Mouse (Mus musculus) kidney, adult 9 months (tissue): Measurements from ENCODE around the gene Gucd1.
"Not testable (repeated sequence)": the region's sequence is repeated elsewhere in the genome, so short reads cannot be mapped to it uniquely, and the experiment has no call there.

Experiments used
- DNase-seq: peaks from one replicate; pipeline ENCODE4 v3.0.0; 2022

Gucd1 gene

GRCm38 (mm10) chr10:75355341-75355740, 162.4 kb downstream of the Gucd1 start:
- DNase-seq = no peak

- DNase-seq = not testable (repeated sequence)
Measured at GRCm38 (mm10) chr10:75353838-75354241, 163.9 kb downstream of the Gucd1 start.

DNA sequence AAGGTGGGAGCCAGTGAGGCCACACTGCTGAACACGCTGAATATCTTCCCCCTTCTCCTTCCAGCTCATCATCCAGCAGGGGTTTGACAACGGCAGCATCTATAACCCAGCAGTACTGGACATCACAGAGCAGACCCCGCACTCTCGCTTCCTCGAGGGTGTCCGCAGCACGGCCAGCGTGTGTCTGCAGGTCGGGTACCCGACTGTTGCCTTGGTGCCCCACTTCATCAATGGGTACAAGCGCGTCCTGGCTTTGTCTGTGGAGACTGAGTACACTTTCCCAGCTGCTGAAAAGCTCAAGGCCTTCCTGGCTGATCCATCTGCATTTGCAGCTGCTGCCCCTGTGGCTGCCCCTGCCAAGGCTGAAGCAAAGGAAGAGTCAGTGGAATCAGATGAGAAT, 165.2 kb downstream of the Gucd1 start:
- no peak for DNase-seq

GRCm38 (mm10) chr10:75350564-75350963, 167.2 kb downstream of the Gucd1 start:
- no peak for DNase-seq

GRCm38 (mm10) chr10:75345265-75345664, 172.5 kb downstream of the Gucd1 start:
- DNase-seq = no peak

DNA sequence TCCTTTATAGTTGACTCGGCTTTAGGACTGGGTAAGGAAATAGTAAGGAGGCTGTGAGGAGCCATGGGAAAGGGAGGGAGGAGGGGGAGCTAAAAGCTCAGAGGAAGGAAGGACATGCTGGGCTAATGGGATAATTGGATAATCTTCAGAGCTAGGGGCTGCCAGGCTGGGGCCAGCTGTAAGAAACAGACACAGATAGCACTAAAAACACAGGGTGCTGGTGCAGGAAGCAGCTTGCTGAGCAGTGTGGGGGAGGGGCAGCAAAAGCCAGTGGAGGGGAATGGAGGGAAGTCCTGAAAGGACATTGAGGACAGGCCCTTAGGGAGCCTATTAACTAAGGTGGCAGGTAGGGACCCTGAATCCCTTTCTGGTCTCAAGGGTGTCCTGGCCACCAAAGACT, 173.2 kb downstream of the Gucd1 start:
- DNase-seq = not testable (repeated sequence)

- no peak for DNase-seq
Measured at GRCm38 (mm10) chr10:75341936-75342335, 175.8 kb downstream of the Gucd1 start.

GRCm38 (mm10) chr10:75339377-75339776, 178.4 kb downstream of the Gucd1 start:
- DNase-seq = no peak

DNA sequence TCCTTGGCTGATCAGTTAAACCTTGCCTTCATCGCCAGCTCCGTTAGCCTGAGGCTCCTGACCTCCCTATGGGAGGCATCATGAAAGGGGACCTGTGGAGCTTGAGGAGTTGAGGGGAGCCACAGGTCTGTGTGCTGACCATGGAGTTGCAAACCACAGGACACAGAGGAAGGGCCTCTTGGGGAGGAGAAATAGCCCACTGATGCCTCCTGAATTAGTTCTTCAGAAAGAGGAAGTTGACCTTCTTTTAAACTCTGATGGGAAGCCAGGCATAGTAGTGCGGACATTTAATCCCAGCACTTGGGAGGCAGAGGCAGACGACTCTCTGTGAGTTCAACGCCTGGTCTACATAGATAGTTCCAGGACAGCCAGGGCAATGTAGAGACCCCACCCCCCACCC, 178.9 kb downstream of the Gucd1 start:
- no peak for DNase-seq

DNA sequence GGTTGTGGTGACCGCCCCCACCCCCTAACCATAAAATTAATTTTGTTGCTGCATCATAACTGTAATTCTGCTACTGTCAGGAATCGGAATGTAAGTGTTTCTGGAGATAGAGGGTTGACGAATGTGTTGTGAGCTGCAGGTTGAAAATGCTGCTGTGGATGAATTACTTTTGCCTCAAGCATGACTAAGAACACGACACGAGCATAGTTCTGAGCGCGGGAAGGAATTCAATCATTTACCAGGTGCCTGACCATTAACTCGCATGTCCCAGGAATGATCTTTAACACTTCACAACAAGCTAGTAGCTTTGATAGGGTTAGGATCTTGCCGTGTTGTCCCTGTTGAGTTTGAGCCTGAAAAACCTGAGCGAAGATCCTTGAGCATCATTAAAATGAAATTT, 180.5 kb downstream of the Gucd1 start:
- DNase-seq = peak; percentile 80

GRCm38 (mm10) chr10:75335075-75335474, 182.7 kb downstream of the Gucd1 start:
- peak; percentile 43 for DNase-seq

- DNase-seq = no peak
Measured at GRCm38 (mm10) chr10:75334175-75334574, 183.6 kb downstream of the Gucd1 start.

- no peak for DNase-seq
Measured at GRCm38 (mm10) chr10:75333176-75333776, 184.5 kb downstream of the Gucd1 start.

DNA sequence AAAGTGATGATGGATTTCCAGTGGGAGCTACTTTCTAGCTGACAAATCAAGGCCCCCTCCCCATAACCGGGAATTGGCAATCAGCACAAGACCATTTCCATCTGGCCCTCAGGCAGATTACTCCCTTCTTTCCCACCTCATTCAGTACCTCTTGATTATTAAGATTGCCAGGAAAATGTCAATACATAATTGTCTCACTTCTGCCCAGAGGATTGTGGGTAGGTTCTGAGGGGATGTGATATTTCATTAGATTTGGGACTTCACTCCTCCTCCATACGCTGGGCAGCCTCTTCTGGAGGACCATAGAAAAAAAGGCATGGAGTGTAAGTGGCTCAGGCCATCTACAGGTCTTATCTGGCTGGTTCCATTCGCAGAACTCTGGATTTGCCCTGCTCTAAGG, 185.5 kb downstream of the Gucd1 start:
- no peak for DNase-seq

DNA sequence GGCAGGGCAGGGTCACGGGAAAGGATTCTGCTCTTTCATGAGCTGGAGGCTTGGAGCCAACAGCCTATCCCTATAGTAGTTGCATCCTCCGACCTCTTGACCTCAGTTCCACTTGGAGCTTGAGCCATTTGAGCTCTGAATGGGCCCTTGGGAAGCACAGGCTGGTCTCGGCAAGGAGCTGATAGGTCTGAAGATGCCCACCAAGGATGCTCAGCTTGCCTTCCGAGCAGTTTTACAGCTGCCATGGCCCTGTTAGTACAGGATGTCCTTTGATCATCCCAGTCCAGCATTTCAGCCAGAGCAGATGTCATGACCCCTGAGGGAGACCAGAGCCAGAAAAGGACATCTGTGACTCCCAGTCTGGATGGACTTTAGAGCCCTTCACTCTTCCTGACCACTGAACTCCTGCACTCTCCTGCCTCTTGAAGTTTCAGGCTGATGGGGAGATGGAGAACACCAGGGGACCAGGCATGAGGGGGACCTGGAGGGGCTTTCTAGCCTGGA, 189.5 kb downstream of the Gucd1 start:
- no peak for DNase-seq

DNA sequence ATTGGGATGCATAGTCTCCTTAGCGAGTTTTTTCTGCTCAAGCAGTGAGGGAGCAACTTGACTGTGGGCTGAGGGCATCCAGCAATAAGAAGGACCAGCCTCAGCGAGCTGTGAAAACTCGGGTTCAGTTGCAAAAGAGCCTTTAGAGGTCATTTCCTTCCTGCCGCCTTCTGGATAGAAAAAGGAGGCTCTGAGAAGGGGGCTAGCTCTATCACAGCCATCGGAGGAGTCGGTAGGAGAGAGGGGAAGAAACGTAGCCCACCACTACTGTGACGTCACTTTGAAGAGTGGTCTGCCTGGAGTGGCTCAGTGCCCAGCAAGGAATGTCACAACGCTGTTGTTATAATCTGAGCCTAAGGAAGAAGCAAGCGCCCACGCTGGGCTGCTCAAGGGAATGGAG, 190.7 kb downstream of the Gucd1 start:
- no peak for DNase-seq

- peak; percentile 64 for DNase-seq
Measured at GRCm38 (mm10) chr10:75326553-75326952, 191.2 kb downstream of the Gucd1 start.

GRCm38 (mm10) chr10:75325821-75326220, 192.0 kb downstream of the Gucd1 start:
- DNase-seq = no peak

DNA sequence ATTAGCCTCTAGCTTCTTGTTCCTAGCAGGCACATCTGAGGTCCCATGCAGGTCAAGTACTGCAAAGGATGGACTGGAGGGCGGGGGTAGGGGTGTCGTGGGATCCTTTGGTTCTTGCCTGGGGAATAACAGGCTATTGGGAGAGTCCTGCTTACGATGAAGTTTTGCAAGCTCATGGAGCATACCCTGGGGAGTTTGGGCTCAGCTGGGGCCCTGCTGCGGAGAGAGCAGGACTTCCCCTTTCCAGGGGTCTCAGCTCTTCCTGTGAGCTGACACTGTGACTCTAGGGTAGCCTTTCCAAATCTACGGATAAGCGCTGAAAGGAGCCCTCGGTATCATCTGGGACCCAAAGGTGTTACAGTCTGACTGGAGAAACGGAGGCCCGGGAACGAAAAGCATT, 193.4 kb downstream of the Gucd1 start:
- no peak for DNase-seq

- DNase-seq = no peak
Measured at GRCm38 (mm10) chr10:75323986-75324385, 193.8 kb downstream of the Gucd1 start.

DNA sequence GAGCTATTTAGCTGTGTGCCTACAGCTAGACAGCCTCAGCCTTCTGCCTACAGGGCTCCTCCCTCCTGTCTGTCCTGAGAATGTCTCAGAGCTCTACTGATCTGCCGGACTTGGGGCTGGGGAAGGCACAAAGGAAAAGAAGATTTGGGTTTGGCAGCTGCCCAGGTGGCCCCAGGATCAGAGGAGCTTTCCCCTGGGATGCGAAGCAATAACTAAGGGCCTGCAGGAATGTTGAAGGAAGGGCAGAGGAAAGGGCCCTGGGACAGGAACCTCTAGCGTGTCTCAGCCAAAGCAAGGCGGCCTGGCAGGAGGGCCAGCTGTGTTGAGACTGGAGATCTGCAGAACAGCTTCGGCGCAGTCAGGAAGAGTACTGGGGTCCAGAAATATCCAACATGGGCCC, 194.8 kb downstream of the Gucd1 start:
- DNase-seq = no peak

DNA sequence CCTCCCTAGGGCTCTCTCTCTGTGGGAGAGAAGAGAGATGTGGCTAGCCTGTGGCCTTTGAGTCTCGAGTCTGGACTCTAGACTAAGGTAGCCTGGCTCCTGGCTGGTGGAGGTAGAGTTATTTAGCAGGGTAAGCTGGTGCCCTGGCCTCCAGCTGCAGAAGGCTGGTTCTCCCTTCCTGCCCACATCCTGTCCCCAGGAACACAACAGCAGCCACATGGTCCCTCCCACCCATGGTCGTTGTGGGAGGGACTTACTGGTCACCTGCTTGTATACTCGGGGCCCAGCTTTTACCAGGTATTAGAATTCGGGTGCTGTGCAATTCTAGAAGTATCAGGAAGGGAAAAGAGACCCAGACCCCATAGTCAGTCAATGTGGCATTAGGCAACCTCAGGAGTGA, 197.5 kb downstream of the Gucd1 start:
- no peak for DNase-seq

- no peak for DNase-seq
Measured at GRCm38 (mm10) chr10:75318206-75318605, 199.6 kb downstream of the Gucd1 start.

- DNase-seq = peak; percentile 51
Measured at GRCm38 (mm10) chr10:75316908-75317761, 200.6 kb downstream of the Gucd1 start.

- no peak for DNase-seq
Measured at GRCm38 (mm10) chr10:75316872-75316907, 201.1 kb downstream of the Gucd1 start, which contains the start of gene Adora2a. TSS of gene Adora2a (plus strand) at chr10:75316877.
